Mouse (Mus musculus): ENCODE results near the gene Cpm. TPM values are rescaled to one million over a fixed set of nuclear protein-coding genes. Genes with fewer than 3 reads are reported as not detected.
A peak's percentile ranks its signal among the peaks of the same experiment; 100 is the strongest.

Gene Cpm
- total RNA-seq, 2 experiments from 2014 or later: 2.2 to 2.9 TPM

DNA sequence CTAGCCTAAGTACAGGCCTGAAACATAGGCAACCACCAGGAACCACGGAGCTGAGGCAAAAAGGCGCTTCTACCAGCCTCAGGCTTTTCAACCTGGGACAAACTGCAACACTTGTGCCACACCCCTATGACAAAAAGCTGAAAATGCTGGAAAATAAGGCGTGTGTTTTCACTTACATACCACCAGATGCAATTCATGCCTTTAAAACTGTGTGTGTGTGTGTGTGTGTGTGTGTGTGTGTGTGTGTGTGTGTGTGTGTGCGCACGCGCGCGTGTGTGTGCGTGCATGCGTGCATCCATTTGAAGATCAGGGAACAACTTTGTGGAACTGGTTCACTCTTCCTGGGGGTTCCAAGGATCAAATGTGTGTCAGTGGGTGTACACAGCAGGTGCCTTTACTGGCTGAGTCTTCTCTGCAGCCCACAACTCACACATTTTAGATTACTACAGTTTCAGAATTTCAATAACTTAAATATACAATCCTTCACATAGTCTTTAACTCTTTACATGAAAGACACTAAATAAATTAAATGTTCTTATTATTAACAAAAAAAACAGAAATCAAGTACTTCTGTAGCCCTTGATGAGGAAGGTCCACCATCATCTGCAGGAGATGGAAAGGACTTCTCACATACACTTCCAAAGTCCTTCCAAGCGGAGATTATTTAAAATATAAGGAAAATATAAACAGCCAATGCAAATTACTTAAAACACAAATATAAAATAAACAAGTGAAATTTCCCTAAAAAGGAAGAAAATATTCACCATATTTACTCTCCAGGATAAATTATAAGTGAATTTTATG is 60.2 kb downstream of the Cpm start:
- no peak for TF ChIP-seq CTCF (IDR thresholded peaks at IDR 0.05)
- no peak for DNase-seq

DNA sequence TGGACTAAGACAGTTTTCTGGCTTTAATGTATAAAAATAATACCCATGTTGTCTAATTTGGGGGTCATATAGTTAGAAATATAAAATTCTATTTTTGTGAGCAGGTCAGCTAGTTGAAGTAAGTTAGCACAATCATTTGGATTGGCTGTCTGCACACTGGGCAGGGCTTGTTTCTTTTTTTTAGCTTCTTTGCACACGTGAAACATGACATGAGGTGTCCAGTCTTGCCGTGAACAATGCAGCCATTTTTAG is 60.7 kb downstream of the Cpm start:
- Histone ChIP-seq H3K27ac (no peak overlapping the region), H3K4me3 (no peak overlapping the region)
- DNase-seq: no peak
- TF ChIP-seq CTCF (IDR thresholded peaks at IDR 0.05): no peak
- intact Hi-C loops (cut with DNase I): no loop called here

More for the DNA sequence above, 60.2 kb downstream of the Cpm start:
- H3K27ac ChIP-seq: no peak overlapping the region
- no peak overlapping the region for H3K4me3 ChIP-seq
- intact Hi-C loops (cut with DNase I): no loop called here

DNA sequence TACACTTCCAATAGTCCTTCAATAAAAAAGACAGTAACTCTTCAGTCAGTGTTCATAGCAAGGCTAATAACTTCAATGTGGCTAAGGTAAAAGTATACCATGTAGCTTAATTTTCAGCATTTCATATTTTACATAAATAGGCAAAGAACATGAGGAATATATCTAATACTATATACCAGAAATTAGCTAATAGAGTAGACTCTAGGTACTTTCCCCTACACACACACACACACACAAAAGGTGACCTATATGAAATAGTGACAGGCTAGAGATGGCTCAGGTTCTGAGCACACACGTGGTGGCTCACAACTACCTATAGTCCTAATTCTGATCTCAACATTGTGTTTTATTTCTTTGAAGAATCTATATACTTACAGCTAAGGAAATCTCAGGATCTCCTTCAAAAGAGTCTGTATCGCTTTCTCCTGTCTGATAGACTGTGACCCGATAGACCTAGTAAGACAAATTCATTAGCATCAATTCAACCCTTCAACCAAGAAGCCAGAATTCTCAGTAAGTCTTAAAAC is 61.5 kb downstream of the Cpm start:
- H3K4me3 ChIP-seq: no peak overlapping the region
- intact Hi-C loops (cut with DNase I): no loop called here
- TF ChIP-seq CTCF (IDR thresholded peaks at IDR 0.05): no peak
- no peak for DNase-seq
- no peak overlapping the region for H3K27ac ChIP-seq

DNA sequence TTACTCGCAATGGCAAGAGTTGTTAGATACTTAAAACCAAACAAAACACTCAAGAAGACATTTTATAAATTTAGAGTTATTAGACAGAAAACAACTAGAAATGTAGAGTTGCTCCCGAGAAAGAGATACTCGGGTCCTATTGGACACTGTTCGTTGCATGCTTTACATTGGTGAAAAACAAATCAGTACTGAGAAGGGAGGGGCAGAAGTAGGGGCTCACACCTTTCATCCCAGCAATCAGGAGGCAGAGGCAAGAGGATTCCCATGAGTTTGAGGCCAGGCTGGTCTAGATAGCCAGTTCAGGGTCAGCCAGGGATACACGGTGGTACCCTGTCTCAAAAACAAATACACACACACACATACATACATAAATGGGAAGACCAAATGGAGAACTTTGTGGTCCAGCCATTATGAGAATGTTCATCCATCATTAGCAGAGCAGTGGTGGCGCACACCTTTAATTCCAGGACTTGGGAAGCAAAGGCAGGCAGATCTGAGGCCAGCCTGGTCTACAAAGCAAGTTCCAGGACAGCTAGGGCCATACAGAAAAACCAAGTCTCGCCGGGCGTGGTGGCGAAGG is 62.2 kb downstream of the Cpm start:
- no peak for DNase-seq
- intact Hi-C loops (cut with DNase I): no loop called here
- TF ChIP-seq CTCF (IDR thresholded peaks at IDR 0.05): no peak
- Histone ChIP-seq H3K4me3 (no peak overlapping the region), H3K27ac (no peak overlapping the region)

DNA sequence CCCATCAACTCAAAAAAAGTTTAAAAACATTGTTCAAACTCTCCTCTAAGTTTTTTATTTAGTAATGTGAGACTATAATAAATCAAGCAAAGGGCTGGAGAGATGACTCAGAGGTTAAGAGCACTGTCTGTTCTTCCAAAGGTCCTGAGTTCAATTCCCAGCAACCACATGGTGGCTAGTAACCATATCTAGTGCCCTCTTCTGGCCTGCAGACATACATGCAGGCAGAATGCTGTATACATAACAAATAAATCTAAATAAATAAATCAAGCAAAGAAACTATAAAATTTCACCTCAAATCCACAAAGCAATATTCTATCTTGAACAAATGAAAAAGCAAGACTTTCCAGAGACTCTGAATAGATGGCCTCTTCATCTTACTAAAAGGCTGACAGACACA is 62.9 kb downstream of the Cpm start:
- H3K27ac ChIP-seq: no peak overlapping the region
- TF ChIP-seq CTCF (IDR thresholded peaks at IDR 0.05): peak; percentile 41
- no peak for DNase-seq
- no peak overlapping the region for H3K4me3 ChIP-seq
- intact Hi-C loops (cut with DNase I): no loop called here

DNA sequence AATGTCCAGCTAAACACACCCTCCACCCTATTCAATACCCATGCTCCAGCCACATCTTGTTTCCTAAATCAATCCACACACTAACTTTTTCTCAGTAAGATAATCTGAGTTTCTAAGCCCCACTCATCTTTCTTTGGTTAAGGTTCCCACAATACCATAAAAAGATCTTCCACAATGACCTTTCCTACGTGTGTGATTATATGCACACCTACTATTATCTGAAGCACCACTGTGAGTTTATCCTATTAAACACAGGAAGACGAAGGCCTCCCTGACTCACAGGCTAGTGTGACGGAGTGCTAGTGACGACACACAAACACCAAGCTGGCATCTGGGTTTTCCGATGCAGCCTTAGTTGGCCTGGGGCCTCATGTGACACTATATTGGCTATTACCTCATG is 63.7 kb downstream of the Cpm start:
- no peak for TF ChIP-seq CTCF (IDR thresholded peaks at IDR 0.05)
- no peak overlapping the region for H3K27ac ChIP-seq
- intact Hi-C loops (cut with DNase I): no loop called here
- H3K4me3 ChIP-seq: no peak overlapping the region
- no peak for DNase-seq

DNA sequence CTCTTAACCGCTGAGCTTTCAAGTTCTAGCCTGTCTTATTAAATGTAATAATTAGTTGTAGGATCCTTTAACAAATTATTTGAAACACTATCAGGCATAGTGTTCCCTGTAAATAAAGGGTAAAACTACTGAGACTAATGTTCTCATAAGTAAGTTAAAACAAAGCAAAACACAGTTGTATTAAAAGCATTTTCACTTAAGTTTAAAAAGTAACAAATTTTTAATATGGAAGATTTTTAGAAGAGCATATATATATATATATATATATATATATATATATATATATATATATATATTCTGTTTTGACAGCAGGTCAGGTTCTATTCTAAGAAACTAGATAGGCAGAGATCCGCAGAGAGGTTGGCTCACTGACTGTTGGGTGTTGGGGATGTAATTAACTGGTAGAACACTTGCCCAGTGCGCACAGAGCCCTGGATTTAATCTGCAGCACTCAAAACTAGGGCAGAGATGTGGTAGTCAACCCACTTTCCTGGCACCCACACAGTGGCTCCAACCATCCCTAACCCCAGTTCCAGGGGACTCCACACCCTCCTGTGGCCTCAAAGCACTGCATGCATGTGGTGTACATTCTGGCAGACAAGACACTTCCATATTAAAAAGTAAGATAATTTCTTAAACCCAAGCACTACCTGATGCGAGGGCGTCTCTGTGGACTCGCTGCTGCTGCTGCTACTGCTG is 65.1 kb downstream of the Cpm start:
- no peak overlapping the region for H3K27ac ChIP-seq
- no peak for DNase-seq
- no peak for TF ChIP-seq CTCF (IDR thresholded peaks at IDR 0.05)
- no peak overlapping the region for H3K4me3 ChIP-seq
- intact Hi-C loops (cut with DNase I): no loop called here

DNA sequence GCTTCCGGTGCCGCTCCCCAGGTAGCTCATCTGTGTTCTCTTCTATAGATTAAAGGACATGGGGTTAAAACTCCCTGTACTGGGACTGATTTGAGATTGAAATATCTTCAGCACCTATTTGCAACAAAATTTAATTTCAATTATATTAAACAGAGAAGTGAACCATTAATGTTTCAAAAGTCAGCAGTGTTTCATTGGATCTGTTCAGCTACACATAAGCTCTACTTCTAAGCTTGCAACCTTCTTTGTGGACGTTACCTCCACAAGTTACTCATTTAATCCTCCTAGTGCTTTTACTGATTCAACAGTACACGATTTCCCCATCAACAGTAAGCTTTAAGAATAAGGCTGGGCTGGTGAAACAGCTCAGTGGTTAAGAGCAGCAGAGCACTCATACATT is 65.7 kb downstream of the Cpm start:
- no peak overlapping the region for H3K4me3 ChIP-seq
- no peak for TF ChIP-seq CTCF (IDR thresholded peaks at IDR 0.05)
- DNase-seq: no peak
- no peak overlapping the region for H3K27ac ChIP-seq
- intact Hi-C loops (cut with DNase I): no loop called here

DNA sequence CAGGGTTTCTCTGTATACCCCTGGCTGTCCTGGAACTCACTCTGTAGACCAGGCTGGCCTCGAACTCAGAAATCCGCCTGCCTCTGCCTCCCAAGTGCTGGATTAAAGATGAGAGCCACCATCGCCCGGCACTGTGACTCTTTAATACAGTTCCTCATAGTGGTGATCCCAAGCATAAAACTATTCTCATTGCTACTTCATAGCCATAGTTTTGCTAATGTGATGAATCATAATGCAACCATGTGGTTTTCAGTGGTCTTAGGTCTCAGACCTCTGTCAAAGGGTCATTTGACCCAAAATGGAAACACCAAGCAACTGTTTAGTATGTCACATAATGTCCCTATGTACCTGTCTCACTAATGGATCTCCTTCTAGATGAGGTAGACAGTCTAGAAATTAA is 66.3 kb downstream of the Cpm start:
- TF ChIP-seq CTCF (IDR thresholded peaks at IDR 0.05): no peak
- Histone ChIP-seq H3K27ac (no peak overlapping the region), H3K4me3 (no peak overlapping the region)
- DNase-seq: no peak
- intact Hi-C loops (cut with DNase I): no loop called here

DNA sequence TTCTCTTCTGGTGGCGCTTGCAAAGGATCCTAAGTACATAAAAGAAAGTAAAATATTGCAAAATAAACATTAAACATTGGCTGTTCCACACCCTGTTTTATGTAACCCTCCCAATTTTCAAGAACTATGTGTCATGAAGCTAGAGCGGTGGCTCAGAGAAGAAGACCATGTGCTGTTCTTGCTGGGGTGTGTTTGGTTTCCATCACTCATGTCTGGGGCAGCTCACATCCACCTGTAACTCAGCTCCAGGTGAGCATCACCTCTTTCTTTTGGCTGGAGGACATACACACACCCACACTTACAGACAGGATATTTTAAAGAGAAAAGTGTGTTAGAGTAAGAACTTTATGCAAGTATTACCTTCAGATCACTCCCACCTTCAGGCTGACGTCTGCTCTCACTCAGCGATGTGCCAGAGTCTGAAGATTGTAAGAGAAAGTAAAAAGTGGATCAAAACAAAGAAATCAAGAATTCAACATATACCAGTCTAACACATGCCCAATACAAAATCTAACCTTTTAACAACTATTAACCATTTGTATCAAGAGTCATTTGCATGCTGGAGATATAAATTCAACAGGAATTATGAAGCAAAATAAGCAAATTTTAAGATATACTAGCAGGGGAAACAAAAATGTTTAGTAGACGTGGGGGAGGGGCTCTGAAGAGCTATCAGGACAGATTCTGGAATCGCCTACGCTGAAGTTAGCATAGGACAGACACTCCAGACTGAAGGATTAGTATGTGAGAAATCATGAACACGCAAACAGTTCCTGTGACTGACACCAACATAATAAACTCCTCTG is 66.9 kb downstream of the Cpm start:
- intact Hi-C loops (cut with DNase I): no loop called here
- no peak for DNase-seq
- H3K4me3 ChIP-seq: no peak overlapping the region
- TF ChIP-seq CTCF (IDR thresholded peaks at IDR 0.05): no peak
- no peak overlapping the region for H3K27ac ChIP-seq

DNA sequence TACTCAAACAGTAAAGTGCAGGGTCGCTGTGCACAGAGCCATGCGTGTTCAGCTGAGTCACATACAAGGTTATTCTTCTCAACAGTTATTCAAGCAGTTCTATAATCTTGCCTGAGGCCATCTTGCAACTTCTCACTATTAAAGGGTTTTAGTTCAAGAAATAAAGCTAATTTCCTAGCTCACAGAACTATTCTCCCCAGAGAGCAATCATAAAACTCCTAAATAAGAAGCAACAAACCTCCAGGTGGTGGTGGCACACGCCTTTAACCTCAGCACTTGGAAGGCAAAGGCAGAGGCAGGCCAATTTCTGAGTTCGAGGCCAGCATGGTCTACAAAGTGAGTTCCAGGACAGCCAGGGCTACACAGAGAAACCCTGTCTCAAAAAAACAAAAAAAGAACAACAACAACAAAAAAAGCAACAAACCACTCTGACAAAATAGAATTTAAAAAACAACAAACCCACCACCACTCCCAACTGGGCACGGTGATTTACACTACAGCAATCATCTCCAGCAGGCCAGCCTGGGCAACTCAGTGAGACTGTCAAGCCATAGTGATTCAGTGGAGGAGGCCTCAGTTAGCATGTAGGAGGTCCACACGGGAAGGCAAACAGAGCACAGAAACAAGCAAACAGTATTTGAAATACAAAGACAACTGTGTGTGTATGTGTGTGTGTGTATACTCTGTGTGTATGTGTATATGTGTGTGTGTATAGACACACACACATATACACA is 67.7 kb downstream of the Cpm start:
- intact Hi-C loops (cut with DNase I): no loop called here
- Histone ChIP-seq H3K27ac (no peak overlapping the region), H3K4me3 (no peak overlapping the region)
- DNase-seq: no peak
- TF ChIP-seq CTCF (IDR thresholded peaks at IDR 0.05): no peak

DNA sequence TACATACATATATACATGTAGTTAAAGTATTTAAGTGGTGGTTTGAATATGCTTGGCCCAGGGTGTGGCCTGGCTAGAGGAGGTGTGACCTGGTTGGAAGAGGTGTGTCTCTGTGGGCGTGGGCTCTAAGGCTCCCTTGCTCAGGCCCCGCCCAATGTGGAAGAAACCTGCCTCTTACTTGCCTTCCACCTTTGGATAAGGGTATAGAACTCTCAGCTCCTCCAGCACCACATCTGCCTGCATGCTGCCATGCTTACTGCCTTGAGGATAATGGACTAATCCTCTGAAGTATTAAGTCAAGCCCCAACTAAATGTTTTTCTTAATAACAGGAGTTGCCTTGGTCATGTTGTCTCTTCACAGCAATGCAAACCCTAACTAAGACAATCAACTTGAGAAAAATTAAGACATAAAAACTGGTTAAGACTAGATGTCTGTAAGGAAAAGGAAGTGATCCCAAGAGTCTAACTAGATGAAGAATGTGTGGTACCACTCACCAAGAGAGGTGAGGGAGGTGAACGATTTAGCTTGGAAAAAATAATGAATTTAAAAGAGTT is 68.3 kb downstream of the Cpm start:
- no peak for DNase-seq
- no peak for TF ChIP-seq CTCF (IDR thresholded peaks at IDR 0.05)
- intact Hi-C loops (cut with DNase I): no loop called here
- no peak overlapping the region for H3K4me3 ChIP-seq
- no peak overlapping the region for H3K27ac ChIP-seq

Data from gastrocnemius, adult 2 months (tissue).